Mouse (Mus musculus) thymus, adult 18-20 months (tissue): ENCODE measurements around the gene Phldb2.

ENCODE experiments used
- DNase-seq, 2 experiments: peaks; one replicate each; pipeline ENCODE4 v3.0.0; 2022; ENCODE audit warnings: mixed read lengths in 2 of 2

Gene Phldb2

GRCm38 (mm10) chr16:45723172-45723901, 230.1 kb downstream of the Phldb2 start:
- DNase-seq: no peak

GRCm38 (mm10) chr16:45722460-45722951, 230.9 kb downstream of the Phldb2 start:
- no peak for DNase-seq

GRCm38 (mm10) chr16:45720022-45720630, 233.3 kb downstream of the Phldb2 start:
- no peak for DNase-seq

GRCm38 (mm10) chr16:45718296-45718695, 235.1 kb downstream of the Phldb2 start:
- no peak for DNase-seq

- DNase-seq: no peak
Observed at GRCm38 (mm10) chr16:45714489-45715150, 238.8 kb downstream of the Phldb2 start.

GRCm38 (mm10) chr16:45713878-45714277, 239.5 kb downstream of the Phldb2 start:
- no peak for DNase-seq

GRCm38 (mm10) chr16:45713261-45713660, 240.1 kb downstream of the Phldb2 start:
- no peak for DNase-seq

- DNase-seq: no peak
Observed at GRCm38 (mm10) chr16:45711263-45711662, 242.1 kb downstream of the Phldb2 start.

GRCm38 (mm10) chr16:45699301-45699700, 254.1 kb downstream of the Phldb2 start:
- DNase-seq: no peak

- DNase-seq: no peak
Observed at GRCm38 (mm10) chr16:45697996-45698395, 255.4 kb downstream of the Phldb2 start.
